Mouse (Mus musculus) liver, postnatal 0 days (tissue): ENCODE data around the gene Gm5089.

ENCODE experiments used
- CTCF ChIP-seq: sonication (generic); IDR thresholded peaks from 2 replicates; pipeline ENCODE4 v1.5.1; 2016; ENCODE audit warnings: antibody characterized with exemption, low read depth
- EP300 ChIP-seq: IDR thresholded peaks from 2 replicates; pipeline ENCODE4 v1.6.1; 2016; ENCODE audit warnings: antibody characterized with exemption, low read depth, mild to moderate bottlenecking

DNA sequence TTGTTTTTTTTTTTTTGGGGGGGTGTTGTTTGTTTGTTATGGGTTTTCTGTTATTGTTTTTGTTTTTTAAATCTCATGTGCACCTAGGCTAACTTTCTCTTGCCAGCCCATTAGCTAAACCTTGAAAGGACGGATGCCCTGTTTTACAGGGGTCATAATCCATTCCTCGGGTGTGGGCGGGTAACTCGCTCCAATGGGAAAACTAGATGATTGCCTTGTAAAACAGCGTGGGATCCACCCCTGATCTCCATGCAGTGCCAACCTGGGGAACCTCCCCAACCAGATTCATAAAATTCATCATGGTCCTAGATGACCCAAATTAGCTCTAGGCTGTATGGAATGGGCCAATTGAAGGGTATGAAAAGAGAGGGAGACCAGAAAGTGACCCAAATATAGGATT lies 51.0 kb downstream of the Gm5089 start:
- TF ChIP-seq CTCF (no peak), EP300 (no peak)
